Mouse (Mus musculus) lung, adult 2 months (tissue): ENCODE measurements around the gene Hist1h2bg. TPM values are rescaled to one million over a fixed set of nuclear protein-coding genes. Genes with fewer than 3 reads are reported as not detected.

Experiments
- DNase-seq: peaks from one replicate; pipeline ENCODE4 v3.0.0; 2022
- H3K4me1 ChIP-seq: fragments of 200-500 bp; 2 replicates; pipeline ENCODE4 v1.6.1; 2011; ENCODE audit warnings: low read length; ENCODE audit not compliant: control insufficient read depth, insufficient read depth
- H3K4me3 ChIP-seq: fragments of 200-500 bp; replicated peaks from 2 replicates; pipeline ENCODE3; 2011; ENCODE audit warnings: low read depth, mild to moderate bottlenecking, control low read depth, low read length; ENCODE audit errors: extremely low read depth
- CTCF ChIP-seq: fragments of 200-500 bp; IDR thresholded peaks from 2 replicates; pipeline ENCODE4 v1.5.1; 2011; ENCODE audit warnings: mild to moderate bottlenecking, low read length, control low read depth; ENCODE audit not compliant: insufficient read depth
- POLR2A ChIP-seq: fragments of 200-500 bp; IDR thresholded peaks from 2 replicates; pipeline ENCODE4 v1.6.1; 2011; ENCODE audit warnings: low read depth, mild to moderate bottlenecking, control low read depth, low read length, borderline replicate concordance; ENCODE audit errors: extremely low read depth
- WGBS: fragments of 180-500 bp; shearing (Covaris S2); methylation state at CpG from one replicate; pipeline ENCODE4 v1.1.7; 2018; 5-methylcytosine and 5-hydroxymethylcytosine counted together
- polyA plus RNA-seq: library from polyadenylated mRNA; depleted of rRNA; stranded (reverse); fragments of >200 nt; gene quantifications from 2 replicates; pipeline ENCODE4 v1.2.3, GENCODE M21; 2012

Gene Hist1h2bg
- polyA plus RNA-seq, 1 experiment: 9.8 TPM

DNA sequence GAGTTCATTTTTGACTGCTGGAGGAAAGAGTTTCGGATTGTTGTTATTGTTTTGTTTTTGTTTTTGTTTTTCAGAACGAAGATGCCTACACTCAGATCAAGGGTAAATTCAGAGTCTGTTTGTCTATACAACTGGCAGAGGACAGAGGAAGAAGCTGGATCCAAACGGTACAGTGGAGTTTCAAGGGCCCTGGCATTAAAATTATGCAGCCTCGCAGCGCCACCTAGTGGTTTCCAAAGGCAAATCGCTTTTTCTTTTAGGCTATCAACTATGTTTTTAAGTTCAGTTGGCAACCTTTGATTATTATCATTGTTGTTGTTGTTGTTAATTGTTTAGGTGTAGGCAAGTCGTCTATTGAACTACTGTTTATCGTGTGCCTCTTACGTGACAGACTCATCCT is 26.8 kb downstream of the Hist1h2bg start:
- peaks cover 4% of the 10 kb centered on the region for H3K4me1 ChIP-seq
- no peak overlapping the region for H3K4me3 ChIP-seq
- 5% methylated on average over 9 of the region's 9 CpGs for WGBS
- TF ChIP-seq CTCF (peak; percentile 66), POLR2A (no peak)
- peak; percentile 76 for DNase-seq

GRCm38 (mm10) chr13:23603182-23603699 is 32.0 kb downstream of the Hist1h2bg start:
- peak; percentile 21; the same call in 1 of the 2 replicates for TF ChIP-seq POLR2A
- TF ChIP-seq CTCF: no peak
- DNase-seq: no peak
- Histone ChIP-seq H3K4me1 (no peaks in the 10 kb centered on the region), H3K4me3 (no peak overlapping the region)
- 45% methylated on average over 7 of the region's 7 CpGs for WGBS

GRCm38 (mm10) chr13:23604452-23604851 is 33.3 kb downstream of the Hist1h2bg start:
- no peaks in the 10 kb centered on the region; the same call in 1 of the 2 replicates for H3K4me1 ChIP-seq
- no peak overlapping the region for H3K4me3 ChIP-seq
- WGBS: 89% methylated on average over 3 of the region's 3 CpGs
- TF ChIP-seq CTCF: no peak
- no peak for TF ChIP-seq POLR2A
- no peak for DNase-seq

DNA sequence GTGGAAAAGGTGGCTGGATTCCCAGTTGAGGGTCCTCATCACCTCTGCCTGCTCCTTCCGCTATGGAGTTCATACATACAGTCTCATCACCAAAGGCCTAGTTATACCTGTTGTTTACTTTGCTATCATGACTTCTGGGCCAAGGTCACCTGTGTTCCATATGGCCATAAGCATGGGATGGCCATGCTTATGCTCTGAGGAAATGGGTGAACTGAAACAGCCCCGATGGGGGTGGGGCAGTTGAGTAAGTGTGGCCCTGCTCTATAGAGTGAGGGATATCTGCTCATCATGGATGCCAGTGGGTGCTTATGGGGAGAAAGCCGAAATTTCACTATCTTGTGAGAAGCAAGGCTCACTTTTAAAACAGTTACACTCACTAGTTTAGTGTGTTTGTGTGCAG is 33.9 kb downstream of the Hist1h2bg start:
- H3K4me1 ChIP-seq: no peaks in the 10 kb centered on the region; the same call in 1 of the 2 replicates
- TF ChIP-seq POLR2A: no peak
- TF ChIP-seq CTCF: no peak
- no peak overlapping the region for H3K4me3 ChIP-seq
- DNase-seq: no peak
- WGBS: 92% methylated on average over 3 of the region's 3 CpGs

GRCm38 (mm10) chr13:23609209-23609608 is 38.0 kb downstream of the Hist1h2bg start:
- TF ChIP-seq POLR2A (no peak), CTCF (no peak)
- WGBS: 66% methylated on average over 4 of the region's 4 CpGs
- no peak for DNase-seq
- Histone ChIP-seq H3K4me1 (no peaks in the 10 kb centered on the region; the same call in 1 of the 2 replicates), H3K4me3 (no peak overlapping the region)

- H3K4me3 ChIP-seq: no peak overlapping the region
- H3K4me1 ChIP-seq: no peaks in the 10 kb centered on the region; the same call in 1 of the 2 replicates
- TF ChIP-seq CTCF (no peak), POLR2A (no peak)
- DNase-seq: no peak
Measured at GRCm38 (mm10) chr13:23609844-23610243, 38.6 kb downstream of the Hist1h2bg start.

DNA sequence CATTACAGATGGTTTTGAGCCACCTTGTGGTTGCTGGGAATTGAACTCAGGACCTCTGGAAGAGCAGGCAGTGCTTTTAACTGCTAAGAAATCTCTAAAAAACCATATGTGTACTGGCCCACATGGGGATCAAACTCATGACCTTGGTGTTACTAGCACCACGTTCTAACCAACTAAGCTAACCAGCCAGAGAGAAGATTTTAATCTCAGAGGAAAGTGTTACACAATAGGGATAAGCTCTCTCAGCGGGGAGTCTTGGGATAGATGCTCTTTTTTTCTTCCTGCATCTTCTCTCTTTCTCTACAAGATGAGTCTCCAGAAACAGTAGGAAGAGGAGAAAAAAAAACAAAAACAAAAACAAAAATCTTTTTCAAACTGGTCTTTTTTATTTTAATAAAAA is 39.2 kb downstream of the Hist1h2bg start:
- TF ChIP-seq CTCF (no peak), POLR2A (no peak)
- DNase-seq: no peak
- 71% methylated on average over 2 of the region's 2 CpGs for WGBS
- Histone ChIP-seq H3K4me1 (no peaks in the 10 kb centered on the region; the same call in 1 of the 2 replicates), H3K4me3 (no peak overlapping the region)

- no peaks in the 10 kb centered on the region; the same call in 1 of the 2 replicates for H3K4me1 ChIP-seq
- TF ChIP-seq CTCF: no peak
- TF ChIP-seq POLR2A: no peak
- whole genome bisulfite sequencing: 91% methylated on average over 3 of the region's 3 CpGs
- H3K4me3 ChIP-seq: no peak overlapping the region
- no peak for DNase-seq
Measured at GRCm38 (mm10) chr13:23611638-23612037, 40.4 kb downstream of the Hist1h2bg start.

DNA sequence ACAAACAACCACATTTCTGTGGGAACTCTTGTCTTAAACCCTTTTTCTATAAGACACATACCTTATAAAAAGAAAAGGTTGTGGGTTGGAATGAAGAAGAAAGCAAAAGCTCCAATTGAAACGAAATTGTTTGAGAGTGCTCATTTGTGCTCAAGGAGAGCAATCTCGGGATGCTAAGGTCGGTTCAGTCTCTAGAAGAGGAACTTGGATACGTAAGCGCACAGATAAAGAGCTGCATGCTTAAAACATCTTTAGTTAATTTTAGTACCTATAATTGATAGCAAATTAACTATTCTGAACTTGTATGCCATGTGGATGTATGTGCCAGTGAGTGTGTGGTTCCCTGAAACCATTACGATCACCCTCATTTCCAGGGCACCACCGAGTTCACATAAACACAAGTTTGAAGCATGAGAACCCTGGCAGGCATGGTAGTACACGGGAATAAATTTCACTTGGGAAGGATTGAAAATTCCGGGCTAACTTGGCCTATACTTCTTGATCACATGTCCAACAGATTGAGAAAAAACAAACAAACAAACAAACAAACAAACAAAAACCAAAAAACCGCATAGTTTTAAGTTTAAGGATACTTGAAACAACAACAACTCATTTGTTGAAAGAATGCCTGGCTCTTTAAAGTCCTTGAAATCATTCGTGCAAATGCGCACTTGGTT is 49.0 kb downstream of the Hist1h2bg start:
- WGBS: 34% methylated on average over 12 of the region's 12 CpGs
- TF ChIP-seq POLR2A (no peak), CTCF (no peak)
- DNase-seq: no peak
- Histone ChIP-seq H3K4me3 (peak overlapping the region; percentile 88), H3K4me1 (peaks cover 3% of the 10 kb centered on the region; the same call in 1 of the 2 replicates)
